Mouse (Mus musculus) CH12.LX (cell line): ENCODE measurements around the gene Tle6. TPM values are rescaled to one million over a fixed set of nuclear protein-coding genes. Genes with fewer than 3 reads are reported as not detected.
A peak's percentile ranks its signal among the peaks of the same experiment; 100 is the strongest.

ENCODE experiments used
- DNase-seq: peaks from one replicate; pipeline ENCODE4 v3.0.0-alpha.2; 2013; ENCODE audit errors: extremely low read depth
- H3K27ac ChIP-seq: 2 replicates; pipeline ENCODE4 v1.5.1; 2012; ENCODE audit warnings: low read depth, mild to moderate bottlenecking, control low read depth, moderate library complexity; ENCODE audit not compliant: insufficient read depth
- H3K27me3 ChIP-seq: replicated peaks from 2 replicates; pipeline ENCODE3; 2012; ENCODE audit warnings: inconsistent platforms
- H3K36me3 ChIP-seq, 2 experiments: replicated peaks in 1 of 2; 2 replicates each; pipeline versions ENCODE3 to v1.6.1; 2012; ENCODE audit warnings: inconsistent platforms in 1 of 2, low read length in 1 of 2, mild to moderate bottlenecking in 1 of 2, mixed read lengths in 1 of 2, moderate library complexity in 1 of 2; ENCODE audit not compliant: control insufficient read depth in 1 of 2, insufficient read depth in 1 of 2
- H3K4me1 ChIP-seq, 2 experiments: 2 replicates each; pipeline ENCODE4 v1.6.1; 2012; ENCODE audit warnings: inconsistent platforms in 1 of 2, moderate library complexity in 1 of 2; ENCODE audit not compliant: insufficient read depth in 2 of 2, control insufficient read depth in 1 of 2
- H3K4me2 ChIP-seq: 2 replicates; pipeline ENCODE4 v1.6.1; 2012; ENCODE audit warnings: low read depth, mild to moderate bottlenecking, control low read depth; ENCODE audit not compliant: poor library complexity, insufficient read depth, severe bottlenecking
- H3K4me3 ChIP-seq, 3 experiments: fragments of 150-350 bp in 1 of 3; sonication (generic) in 1 of 3; replicated peaks in 1 of 3; 2 replicates each; pipeline versions ENCODE3 to v1.5.1; 2011 to 2012; ENCODE audit warnings: low read depth in 2 of 3, low read length in 2 of 3, mild to moderate bottlenecking in 2 of 3, moderate library complexity in 2 of 3, control low read depth in 1 of 3, improper control_type of control experiment in 1 of 3, inconsistent platforms in 1 of 3, mixed read lengths in 1 of 3; ENCODE audit not compliant: poor library complexity in 1 of 3
- H3K79me2 ChIP-seq: replicated peaks from 2 replicates; pipeline ENCODE4 v1.6.1; 2012; ENCODE audit warnings: mild to moderate bottlenecking, moderate library complexity; ENCODE audit not compliant: control insufficient read depth, poor library complexity, insufficient read depth, severe bottlenecking; ENCODE audit errors: extremely low read depth
- H3K9ac ChIP-seq: 2 replicates; pipeline ENCODE4 v1.6.1; 2012; ENCODE audit warnings: low read depth, mild to moderate bottlenecking, control low read depth, moderate library complexity; ENCODE audit not compliant: insufficient read depth
- H3K9me3 ChIP-seq: replicated peaks from 2 replicates; pipeline ENCODE3; 2012; ENCODE audit warnings: low read length, inconsistent platforms, mixed read lengths
- BHLHE40 ChIP-seq: IDR thresholded peaks from 2 replicates; pipeline ENCODE4 v1.6.1; 2011; ENCODE audit warnings: mild to moderate bottlenecking, low read depth, low read length, improper control_type of control experiment
- CHD1 ChIP-seq: IDR thresholded peaks from 2 replicates; pipeline ENCODE4 v1.6.1; 2012; ENCODE audit warnings: low read depth, low read length, improper control_type of control experiment, inconsistent platforms
- CHD2 ChIP-seq: IDR thresholded peaks from 2 replicates; pipeline ENCODE4 v1.6.1; 2011; ENCODE audit warnings: low read length, improper control_type of control experiment
- CTCF ChIP-seq, 2 experiments: IDR thresholded peaks in 1 of 2; conservative IDR thresholded peaks in 1 of 2; 2 replicates each; pipeline ENCODE4 v1.5.1; 2011 to 2012; ENCODE audit warnings: low read depth in 2 of 2, low read length in 2 of 2, improper control_type of control experiment in 1 of 2, inconsistent platforms in 1 of 2, mild to moderate bottlenecking in 1 of 2, moderate library complexity in 1 of 2
- ELF1 ChIP-seq: IDR thresholded peaks from 2 replicates; pipeline ENCODE4 v1.6.1; 2014; ENCODE audit warnings: low read depth, mild to moderate bottlenecking, inconsistent platforms, low read length, improper control_type of control experiment
- EP300 ChIP-seq: IDR thresholded peaks from 2 replicates; pipeline ENCODE4 v1.6.1; 2011; ENCODE audit warnings: low read length, improper control_type of control experiment
- ETS1 ChIP-seq: conservative IDR thresholded peaks from 2 replicates; pipeline ENCODE4 v1.6.1; 2012; ENCODE audit warnings: low read depth, mild to moderate bottlenecking, inconsistent platforms, low read length, improper control_type of control experiment, moderate library complexity
- GABPA ChIP-seq: IDR thresholded peaks from 2 replicates; pipeline ENCODE4 v1.6.1; 2012; ENCODE audit warnings: low read depth, low read length, improper control_type of control experiment, inconsistent platforms; ENCODE audit not compliant: insufficient replicate concordance
- HCFC1 ChIP-seq: IDR thresholded peaks from 2 replicates; pipeline ENCODE4 v1.6.1; 2012; ENCODE audit warnings: low read depth, mild to moderate bottlenecking, inconsistent platforms, low read length, improper control_type of control experiment
- IRF4 ChIP-seq: IDR thresholded peaks from 2 replicates; pipeline ENCODE4 v1.6.1; 2014; ENCODE audit warnings: low read depth, mild to moderate bottlenecking, inconsistent platforms, low read length, improper control_type of control experiment
- JUN ChIP-seq: IDR thresholded peaks from 2 replicates; pipeline ENCODE4 v1.6.1; 2011; ENCODE audit warnings: low read depth, mild to moderate bottlenecking, low read length, improper control_type of control experiment, moderate library complexity; ENCODE audit not compliant: insufficient read depth
- JUND ChIP-seq: conservative IDR thresholded peaks from 2 replicates; pipeline ENCODE4 v1.6.1; 2011; ENCODE audit warnings: low read depth, low read length, improper control_type of control experiment
- KAT2A ChIP-seq: IDR thresholded peaks from 2 replicates; pipeline ENCODE4 v1.6.1; 2012; ENCODE audit warnings: low read length, improper control_type of control experiment, inconsistent platforms; ENCODE audit not compliant: insufficient replicate concordance
- MAFK ChIP-seq: IDR thresholded peaks from 2 replicates; pipeline ENCODE4 v1.6.1; 2011; ENCODE audit warnings: low read length, improper control_type of control experiment; ENCODE audit not compliant: insufficient replicate concordance
- MAZ ChIP-seq: IDR thresholded peaks from 2 replicates; pipeline ENCODE4 v1.6.1; 2012; ENCODE audit warnings: low read depth, mild to moderate bottlenecking, inconsistent platforms, low read length, improper control_type of control experiment, moderate library complexity
- MEF2A ChIP-seq: IDR thresholded peaks from 2 replicates; pipeline ENCODE4 v1.6.1; 2014; ENCODE audit warnings: low read depth, mild to moderate bottlenecking, inconsistent platforms, low read length, improper control_type of control experiment, borderline replicate concordance
- MXI1 ChIP-seq: IDR thresholded peaks from 2 replicates; pipeline ENCODE4 v1.6.1; 2011; ENCODE audit warnings: mild to moderate bottlenecking, low read depth, low read length, improper control_type of control experiment
- MYC ChIP-seq: IDR thresholded peaks from 2 replicates; pipeline ENCODE4 v1.6.1; 2011; ENCODE audit warnings: low read depth, mild to moderate bottlenecking, improper control_type of control experiment, low read length
- PAX5 ChIP-seq: IDR thresholded peaks from 2 replicates; pipeline ENCODE4 v1.6.1; 2012; ENCODE audit warnings: low read length, inconsistent platforms, mixed read lengths
- RAD21 ChIP-seq: IDR thresholded peaks from 2 replicates; pipeline ENCODE4 v1.6.1; 2011; ENCODE audit warnings: low read depth, mild to moderate bottlenecking, low read length, improper control_type of control experiment, moderate library complexity
- SIN3A ChIP-seq: IDR thresholded peaks from 2 replicates; pipeline ENCODE4 v1.6.1; 2012; ENCODE audit warnings: low read length, improper control_type of control experiment, inconsistent platforms
- SMC3 ChIP-seq: IDR thresholded peaks from 2 replicates; pipeline ENCODE4 v1.6.1; 2011; ENCODE audit warnings: low read depth, low read length, improper control_type of control experiment
- TBP ChIP-seq: conservative IDR thresholded peaks from 2 replicates; pipeline ENCODE4 v1.6.1; 2011; ENCODE audit warnings: low read depth, low read length, improper control_type of control experiment
- TCF12 ChIP-seq: IDR thresholded peaks from 2 replicates; pipeline ENCODE4 v1.6.1; 2014; ENCODE audit warnings: low read depth, mild to moderate bottlenecking, inconsistent platforms, low read length, improper control_type of control experiment
- UBTF ChIP-seq: IDR thresholded peaks from 2 replicates; pipeline ENCODE4 v1.6.1; 2012; ENCODE audit warnings: low read depth, mild to moderate bottlenecking, inconsistent platforms, low read length, improper control_type of control experiment, moderate library complexity
- USF1 ChIP-seq: IDR thresholded peaks from 2 replicates; pipeline ENCODE4 v1.6.1; 2014; ENCODE audit warnings: low read depth, mild to moderate bottlenecking, inconsistent platforms, low read length, improper control_type of control experiment
- USF2 ChIP-seq: conservative IDR thresholded peaks from 2 replicates; pipeline ENCODE4 v1.6.1; 2011; ENCODE audit warnings: low read depth, low read length, improper control_type of control experiment
- ZKSCAN1 ChIP-seq: IDR thresholded peaks from 2 replicates; pipeline ENCODE4 v1.6.1; 2012; ENCODE audit warnings: low read depth, inconsistent platforms, low read length, improper control_type of control experiment, borderline replicate concordance
- ZMIZ1 ChIP-seq: IDR thresholded peaks from 2 replicates; pipeline ENCODE4 v1.6.1; 2012; ENCODE audit warnings: low read depth, mild to moderate bottlenecking, inconsistent platforms, low read length, improper control_type of control experiment
- ZNF384 ChIP-seq: IDR thresholded peaks from 2 replicates; pipeline ENCODE4 v1.6.1; 2012; ENCODE audit warnings: low read depth, low read length, improper control_type of control experiment, inconsistent platforms
- dilution Hi-C: fragments of 300-500 bp; cut with MboI; formaldehyde crosslinking; loops from 2 replicates; pipeline ENCODE4 v1.14.3; 2020; ENCODE audit warnings: low sequenced_read_pairs; ENCODE audit not compliant: extremely low pct_unique_long_range_greater_than_20kb, extremely low pct_ligation_motif_present
- in situ Hi-C: fragments of 300-500 bp; cut with MboI; formaldehyde crosslinking; loops from 3 replicates; pipeline ENCODE4 v1.14.3; 2019; ENCODE audit warnings: low sequenced_read_pairs, low pct_ligation_motif_present, low pct_unique_long_range_greater_than_20kb, mixed read lengths
- polyA plus RNA-seq: library from polyadenylated mRNA; unstranded; fragments of >175 nt; gene quantifications from 2 replicates; pipeline ENCODE4 v1.2.1, GENCODE M21; 2012; ENCODE audit warnings: low read depth; ENCODE audit not compliant: insufficient read length
- total RNA-seq, 2 experiments: library from RNA; depleted of rRNA; stranded (reverse); fragments of 300-350 nt in 1 of 2; fragments of >200 nt in 1 of 2; gene quantifications; 2 replicates each; pipeline ENCODE4 v1.2.3; 2012 to 2014

Tle6 gene
- total and polyA plus RNA-seq, 3 experiments, result 0.39 to 1.3 (median 1.2) TPM

GRCm38 (mm10) chr10:81608308-81608707 is 7.4 kb upstream of the Tle6 start:
- in situ Hi-C loops, result loop anchor here (10.0 kb wide), 1 partner anchor 114 kb away; the partner anchor contains the start of gene Ncln
- dilution Hi-C loops, result no loop called here
- TF ChIP-seq USF2 (no peak), TBP (no peak), CHD1 (no peak), BHLHE40 (no peak), CHD2 (no peak), CTCF (conservative IDR thresholded peaks at IDR 0.05 in 1 of 2, IDR thresholded peaks at IDR 0.05 in 1 of 2; ENCODE audit: low read depth in 2 of 2, low read length in 2 of 2) (peak in 1 of 2 experiments; percentile 53; a peak in 2 of 4 replicates), MAFK (no peak), RAD21 (peak; percentile 39), KAT2A (no peak), EP300 (no peak), ETS1 (no peak)
- Histone ChIP-seq H3K4me3 (no peak overlapping the region), H3K36me3 (peaks cover 6 to 27% of the 10 kb centered on the region in 2 experiments), H3K27me3 (peaks cover 4% of the 10 kb centered on the region), H3K4me1 (peaks cover 6 to 16% of the 10 kb centered on the region in 2 experiments), H3K4me2 (no peak overlapping the region), H3K9ac (no peak overlapping the region), H3K9me3 (no peaks in the 10 kb centered on the region), H3K27ac (no peak overlapping the region), H3K79me2 (no peaks in the 10 kb centered on the region)
- DNase-seq, result no peak

GRCm38 (mm10) chr10:81605974-81606751 is 5.3 kb upstream of the Tle6 start, which contains the start of gene BC025920:
Gene BC025920, plus strand, starts transcription at chr10:81606270.
- Histone ChIP-seq H3K4me3 (peak within 1 kb of the TSS; percentile 68 to 86 (median 70)), H3K9me3 (no peaks in the 10 kb centered on the region), H3K27ac (peak within 1 kb of the TSS; percentile 65), H3K79me2 (no peaks in the 10 kb centered on the region), H3K9ac (peak within 1 kb of the TSS; percentile 62), H3K4me2 (peak within 1 kb of the TSS; percentile 91), H3K36me3 (peaks cover 6 to 27% of the 10 kb centered on the region in 2 experiments), H3K27me3 (peaks cover 11% of the 10 kb centered on the region), H3K4me1 (peaks cover 13 to 27% of the 10 kb centered on the region in 2 experiments)
- DNase-seq, result peak; percentile 99
- dilution Hi-C loops, result no loop called here
- in situ Hi-C loops, result loop anchor here (10.0 kb wide), 1 partner anchor 111 kb away; the partner anchor contains the start of gene Ncln
- TF ChIP-seq KAT2A (peak; percentile 72; the same call in 1 of the 2 replicates), IRF4 (no peak; the same call in 1 of the 2 replicates), MAZ (no peak), GABPA (no peak), ZKSCAN1 (no peak), MEF2A (no peak), PAX5 (no peak), JUND (no peak), USF2 (no peak), SIN3A (peak; percentile 83), EP300 (no peak), RAD21 (no peak), SMC3 (no peak), MXI1 (peak; percentile 91), CHD1 (no peak), JUN (no peak), USF1 (no peak), HCFC1 (peak; percentile 90), BHLHE40 (peak; percentile 82), MAFK (no peak), ZMIZ1 (no peak), TCF12 (peak; percentile 46; the same call in 1 of the 2 replicates), ETS1 (no peak), ELF1 (peak; percentile 98), UBTF (no peak), CHD2 (peak; percentile 78), ZNF384 (peak; percentile 73), MYC (peak; percentile 91)
